In the genomic region with DNA sequence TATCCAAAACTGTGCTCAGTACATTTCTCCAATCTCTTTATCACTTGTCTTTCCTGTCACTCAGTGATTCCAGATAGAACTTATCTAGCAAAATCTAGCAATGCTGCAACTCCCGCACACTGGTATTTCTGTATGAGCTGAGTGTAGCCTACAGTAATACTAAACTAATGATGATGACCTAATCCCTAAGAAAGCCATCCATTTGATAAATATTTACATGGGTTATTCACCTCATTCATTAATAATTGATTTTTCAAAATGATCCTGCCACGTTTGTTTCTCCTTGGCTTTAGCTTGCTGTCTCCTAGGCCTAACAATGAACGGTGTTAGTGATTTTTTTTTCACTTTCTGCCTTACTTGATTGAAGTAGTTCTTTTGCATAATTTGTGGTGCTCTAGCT, we compare ENCODE assay signal across 22 mouse cellular contexts.
DNase-seq lines count a peak whose midpoint lies in the region; ATAC-seq and TF ChIP-seq lines count a peak whose summit lies in the region.
"Had no signal": no experiment of that assay in that cellular context is flagged by ENCODE, and none has a peak within 500 bp of the region (broad histone marks: within the 10 kb centered on the region; RNA-seq: fewer than 3 reads in every experiment).

No protein-coding gene starts in this region.

- H3K4me2 ChIP-seq in kidney, embryonic 16.5 days (replicated peaks; ENCODE audit: low read depth, low read length), result no peak overlapping the region
- H3K4me2 ChIP-seq in kidney, embryonic 14.5 days (replicated peaks; ENCODE audit: low read depth, low read length), result no peak overlapping the region
- H3K4me2 ChIP-seq in kidney, postnatal 0 days (ENCODE audit: low read length), result no peak overlapping the region

- WGBS in kidney, embryonic 16.5 days, result 70% methylated on average over 3 of the region's 3 CpGs
- WGBS in kidney, embryonic 14.5 days, result 84% methylated on average over 3 of the region's 3 CpGs
- WGBS in kidney, postnatal 0 days, result 74% methylated on average over 3 of the region's 3 CpGs
- 48% methylated on average over 3 of the region's 3 CpGs for WGBS in kidney, adult 2 months
- WGBS in liver, adult 2 months, result 38% methylated on average over 3 of the region's 3 CpGs

- TF ChIP-seq CTCF in kidney, postnatal 0 days (IDR thresholded peaks at IDR 0.05; ENCODE audit: low read depth), result no peak
- no peak for TF ChIP-seq CTCF in kidney, adult 2 months (conservative IDR thresholded peaks at IDR 0.05; ENCODE audit: insufficient read depth, insufficient read length, low read depth, low read length)
- no peak for TF ChIP-seq CTCF in liver, adult 2 months (IDR thresholded peaks at IDR 0.05; ENCODE audit: low read depth, low read length)

- H3K4me1 ChIP-seq in kidney, embryonic 16.5 days (ENCODE audit: insufficient read depth, low read length), result no peaks in the 10 kb centered on the region
- H3K4me1 ChIP-seq in kidney, embryonic 14.5 days (ENCODE audit: control insufficient read depth, insufficient read depth, low read length), result no peaks in the 10 kb centered on the region
- H3K4me1 ChIP-seq in kidney, postnatal 0 days (replicated peaks; ENCODE audit: insufficient read depth, low read length), result no peaks in the 10 kb centered on the region
- H3K4me1 ChIP-seq in kidney, adult 2 months (ENCODE audit: control insufficient read depth, insufficient read depth, low read length), result no peaks in the 10 kb centered on the region
- H3K4me1 ChIP-seq in liver, adult 2 months (ENCODE audit: control insufficient read depth, insufficient read depth, low read length), result no peaks in the 10 kb centered on the region

- no peaks in the 10 kb centered on the region for H3K36me3 ChIP-seq in kidney, embryonic 16.5 days (ENCODE audit: insufficient read depth, low read length)
- no peaks in the 10 kb centered on the region for H3K36me3 ChIP-seq in kidney, embryonic 14.5 days (ENCODE audit: control insufficient read depth, insufficient read depth, low read length)
- H3K36me3 ChIP-seq in kidney, postnatal 0 days (ENCODE audit: insufficient read depth, low read length), result no peaks in the 10 kb centered on the region
- H3K36me3 ChIP-seq in kidney, adult 2 months (ENCODE audit: control insufficient read depth, insufficient read depth, low read length), result no peaks in the 10 kb centered on the region
- no peaks in the 10 kb centered on the region for H3K36me3 ChIP-seq in liver, adult 2 months (ENCODE audit: control insufficient read depth, insufficient read depth, low read length)
- H3K36me3 ChIP-seq: G1E had no signal

- TF ChIP-seq POLR2A in kidney, adult 2 months (IDR thresholded peaks at IDR 0.05; ENCODE audit: low read depth, low read length), result no peak
- no peak for TF ChIP-seq POLR2A in liver, adult 2 months (IDR thresholded peaks at IDR 0.05; ENCODE audit: extremely low read depth, insufficient read depth, low read length)

- ATAC-seq in kidney, embryonic 16.5 days (ENCODE audit: low FRiP score, low TSS enrichment), result 0 out of 2 replicates have a peak, but pooled peaks have one; percentile 19
- no peak for ATAC-seq in kidney, embryonic 14.5 days (ENCODE audit: low FRiP score, low TSS enrichment)
- 0 out of 2 replicates have a peak, but pooled peaks have one; percentile 52 for ATAC-seq in kidney, postnatal 0 days (replicated peaks; ENCODE audit: low FRiP score, low read depth)
- ATAC-seq: activated CD4-positive, CD25-positive, alpha-beta regulatory T cell, adult 4 months; CD4-positive, CD25-positive, alpha-beta regulatory T cell, adult 4 months; Patski had no signal

- no peaks in the 10 kb centered on the region for H3K9me3 ChIP-seq in kidney, embryonic 16.5 days (ENCODE audit: low read length)
- H3K9me3 ChIP-seq in kidney, embryonic 14.5 days (ENCODE audit: control insufficient read depth, low read length), result no peaks in the 10 kb centered on the region
- H3K9me3 ChIP-seq in kidney, postnatal 0 days (replicated peaks; ENCODE audit: low read length), result no peaks in the 10 kb centered on the region
- H3K9me3 ChIP-seq: G1E had no signal

- no peaks in the 10 kb centered on the region for H3K27me3 ChIP-seq in kidney, embryonic 16.5 days (ENCODE audit: insufficient read depth, low read length)
- H3K27me3 ChIP-seq in kidney, embryonic 14.5 days (ENCODE audit: control insufficient read depth, insufficient read depth, low read length), result no peaks in the 10 kb centered on the region
- no peaks in the 10 kb centered on the region for H3K27me3 ChIP-seq in kidney, postnatal 0 days (ENCODE audit: insufficient read depth, low read length)
- H3K27me3 ChIP-seq in kidney, adult 2 months (replicated peaks; ENCODE audit: control insufficient read depth, insufficient read depth, low read length), result no peaks in the 10 kb centered on the region
- no peaks in the 10 kb centered on the region for H3K27me3 ChIP-seq in liver, adult 2 months (ENCODE audit: control insufficient read depth, insufficient read depth, low read length)
- H3K27me3 ChIP-seq: CH12.LX, Patski had no signal

- DNase-seq in kidney, adult 9 months, result peak; percentile 3
- DNase-seq in kidney, adult 18-20 months, result no peak
- peak; percentile 1 for DNase-seq in kidney, postnatal 0 days (ENCODE audit: low spot score)
- no peak for DNase-seq in kidney, adult 2 months
- DNase-seq in liver, adult 2 months (ENCODE audit: extremely low read depth, low read depth, low spot score), result peak; percentile 53
- no peak for DNase-seq in liver
- DNase-seq: adrenal gland, adult 2 months; adrenal gland, adult 8-10 months; adrenal gland, postnatal 10 days; adrenal gland, postnatal 14 days; adrenal gland, postnatal 25 days; adrenal gland, postnatal 36 days; B cell, adult 2 months; cerebellum, adult 11 months; cerebellum, adult 11-12 months had no signal

- H3K79me2 ChIP-seq in liver, adult 2 months (ENCODE audit: control insufficient read depth, insufficient read depth, low read length), result no peaks in the 10 kb centered on the region

- H3K9ac ChIP-seq in kidney, embryonic 16.5 days (replicated peaks; ENCODE audit: low read length), result no peak overlapping the region
- H3K9ac ChIP-seq in kidney, embryonic 14.5 days (ENCODE audit: low read depth, low read length), result no peak overlapping the region
- H3K9ac ChIP-seq in kidney, postnatal 0 days (ENCODE audit: low read depth, low read length), result no peak overlapping the region
- no peak overlapping the region for H3K9ac ChIP-seq in liver, adult 2 months (ENCODE audit: low read depth, low read length)

- no peak overlapping the region for H3K27ac ChIP-seq in kidney, embryonic 16.5 days (ENCODE audit: low read length)
- no peak overlapping the region for H3K27ac ChIP-seq in kidney, embryonic 14.5 days (ENCODE audit: low read depth, low read length)
- no peak overlapping the region for H3K27ac ChIP-seq in kidney, postnatal 0 days
- H3K27ac ChIP-seq in kidney, adult 2 months (ENCODE audit: insufficient read depth, low read depth, low read length), result no peak overlapping the region
- H3K27ac ChIP-seq in liver, adult 2 months (replicated peaks; ENCODE audit: insufficient read depth, low read depth, low read length), result no peak overlapping the region

- no peak overlapping the region for H3K4me3 ChIP-seq in kidney, embryonic 16.5 days (ENCODE audit: low read length)
- H3K4me3 ChIP-seq in kidney, embryonic 14.5 days (ENCODE audit: low read length), result no peak overlapping the region
- no peak overlapping the region for H3K4me3 ChIP-seq in kidney, postnatal 0 days (replicated peaks; ENCODE audit: low read depth, low read length)
- no peak overlapping the region for H3K4me3 ChIP-seq in kidney, adult 2 months (ENCODE audit: insufficient read depth, low read depth, low read length)
- H3K4me3 ChIP-seq in liver, adult 2 months (ENCODE audit: insufficient read depth, low read depth, low read length), result no peak overlapping the region

Comparison
In these comparisons a context has a peak if more than half of its experiments do, and no peak if none do; other contexts are left out.
1. DNase-seq: peak in kidney, adult 9 months (single experiment), kidney, postnatal 0 days (single experiment) and liver, adult 2 months (single experiment); none in kidney, adult 18-20 months (single experiment), kidney, adult 2 months (single experiment) and liver (single experiment).